Mouse (Mus musculus): ENCODE measurements around the gene Syt3.
A peak's percentile ranks its signal among the peaks of the same experiment; 100 is the strongest.

The Syt3 gene

GRCm38 (mm10) chr7:44383980-44384715 lies at the start of gene Syt3:
Syt3 (plus strand) TSS chr7:44384102.
- peak; percentile 96 for DNase-seq (ENCODE audit: low read depth, low spot score)

GRCm38 (mm10) chr7:44334139-44334538 lies 49.8 kb upstream of the Syt3 start:
- no peak for DNase-seq (ENCODE audit: low read depth, low spot score)

- peak; percentile 93 for DNase-seq (ENCODE audit: low read depth, low spot score)
These were observed 48.6 kb upstream of the Syt3 start for GRCm38 (mm10) chr7:44335031-44335878.

- peak; percentile 94 for DNase-seq (ENCODE audit: low read depth, low spot score)
These were observed 47.6 kb upstream of the Syt3 start for GRCm38 (mm10) chr7:44336046-44337021.

- peak; percentile 60 for DNase-seq (ENCODE audit: low read depth, low spot score)
These were observed 46.6 kb upstream of the Syt3 start for GRCm38 (mm10) chr7:44337121-44337849.

GRCm38 (mm10) chr7:44340226-44340625 lies 43.7 kb upstream of the Syt3 start:
- DNase-seq (ENCODE audit: low read depth, low spot score) = peak; percentile 69

- no peak for DNase-seq (ENCODE audit: low read depth, low spot score)
These were observed 42.8 kb upstream of the Syt3 start for GRCm38 (mm10) chr7:44341119-44341518.

- peak; percentile 87 for DNase-seq (ENCODE audit: low read depth, low spot score)
These were observed 42.2 kb upstream of the Syt3 start for GRCm38 (mm10) chr7:44341714-44342113.

GRCm38 (mm10) chr7:44343459-44344015 lies 40.4 kb upstream of the Syt3 start:
- no peak for DNase-seq (ENCODE audit: low read depth, low spot score)

GRCm38 (mm10) chr7:44344622-44345021 lies 39.3 kb upstream of the Syt3 start:
- no peak for DNase-seq (ENCODE audit: low read depth, low spot score)

- DNase-seq (ENCODE audit: low read depth, low spot score) = no peak
These were observed 34.9 kb upstream of the Syt3 start for GRCm38 (mm10) chr7:44349043-44349442.

- peak; percentile 96 for DNase-seq (ENCODE audit: low read depth, low spot score)
These were observed 32.8 kb upstream of the Syt3 start for GRCm38 (mm10) chr7:44350957-44351711.

- DNase-seq (ENCODE audit: low read depth, low spot score) = no peak
These were observed 31.8 kb upstream of the Syt3 start for GRCm38 (mm10) chr7:44351881-44352749.

- no peak for DNase-seq (ENCODE audit: low read depth, low spot score)
These were observed 30.9 kb upstream of the Syt3 start for GRCm38 (mm10) chr7:44352750-44353600.

GRCm38 (mm10) chr7:44353601-44354340 lies 30.1 kb upstream of the Syt3 start:
- DNase-seq (ENCODE audit: low read depth, low spot score) = no peak

GRCm38 (mm10) chr7:44355411-44355810 lies 28.5 kb upstream of the Syt3 start:
- no peak for DNase-seq (ENCODE audit: low read depth, low spot score)

All from brain, adult 2 months (tissue).